Mouse (Mus musculus) ES-E14 (cell line): ENCODE results near the gene Ring1. TPM values are rescaled to one million over a fixed set of nuclear protein-coding genes. Genes with fewer than 3 reads are reported as not detected.

Experiments used
- DNase-seq: peaks from one replicate; pipeline ENCODE4 v3.0.0-alpha.2; 2013; ENCODE audit warnings: low read depth, low spot score
- H3K27ac ChIP-seq: 2 replicates; pipeline ENCODE4 v1.5.1; 2012; ENCODE audit warnings: low read depth, mild to moderate bottlenecking, low read length, moderate library complexity, mixed read lengths; ENCODE audit not compliant: poor library complexity, insufficient read depth, severe bottlenecking
- H3K36me3 ChIP-seq: 2 replicates; pipeline ENCODE4 v1.6.1; 2012; ENCODE audit warnings: mild to moderate bottlenecking, low read length, moderate library complexity, mixed read lengths; ENCODE audit not compliant: control insufficient read depth, poor library complexity, insufficient read depth, severe bottlenecking
- H3K4me1 ChIP-seq, 2 experiments: fragments of 150-350 bp in 1 of 2; sonication (generic) in 1 of 2; 2 replicates each; pipeline ENCODE4 v1.6.1; 2012; ENCODE audit warnings: low read length in 2 of 2, mild to moderate bottlenecking in 1 of 2, mixed read lengths in 1 of 2; ENCODE audit not compliant: control insufficient read depth in 2 of 2, insufficient read depth in 2 of 2, poor library complexity in 1 of 2
- H3K4me3 ChIP-seq, 2 experiments: fragments of 150-350 bp in 1 of 2; sonication (generic) in 1 of 2; 2 replicates each; pipeline ENCODE4 v1.5.1; 2012; ENCODE audit warnings: low read length in 2 of 2, low read depth in 1 of 2, mild to moderate bottlenecking in 1 of 2, mixed read lengths in 1 of 2; ENCODE audit not compliant: insufficient read depth in 1 of 2, poor library complexity in 1 of 2, severe bottlenecking in 1 of 2
- H3K9ac ChIP-seq: 2 replicates; pipeline ENCODE4 v1.6.1; 2012; ENCODE audit warnings: low read depth, mild to moderate bottlenecking, low read length, mixed read lengths; ENCODE audit not compliant: poor library complexity, insufficient read depth, severe bottlenecking
- H3K9me3 ChIP-seq: fragments of 150-350 bp; sonication (generic); 2 replicates; pipeline ENCODE4 v1.6.1; 2012; ENCODE audit warnings: low read depth, mild to moderate bottlenecking, low read length; ENCODE audit not compliant: control insufficient read depth, insufficient read depth
- CHD2 ChIP-seq: IDR thresholded peaks from 2 replicates; pipeline ENCODE4 v1.6.1; 2014; ENCODE audit warnings: mild to moderate bottlenecking, low read depth, low read length, inconsistent platforms
- HCFC1 ChIP-seq: IDR thresholded peaks from 2 replicates; pipeline ENCODE4 v1.6.1; 2012; ENCODE audit warnings: low read length, inconsistent platforms, borderline replicate concordance; ENCODE audit not compliant: insufficient read depth
- MAFK ChIP-seq: IDR thresholded peaks from 2 replicates; pipeline ENCODE4 v1.6.1; 2014; ENCODE audit warnings: mild to moderate bottlenecking, low read depth, low read length, inconsistent platforms; ENCODE audit not compliant: insufficient read depth
- ZC3H11A ChIP-seq: IDR thresholded peaks from 2 replicates; pipeline ENCODE4 v1.6.1; 2012; ENCODE audit warnings: low read depth, mild to moderate bottlenecking, inconsistent platforms, low read length, borderline replicate concordance
- ZNF384 ChIP-seq: IDR thresholded peaks from 2 replicates; pipeline ENCODE4 v1.6.1; 2012; ENCODE audit warnings: low read depth, low read length, inconsistent platforms
- in situ Hi-C, 2 experiments: fragments of 600-800 bp; cut with MboI; formaldehyde crosslinking; loops; one replicate each; pipeline ENCODE4 v1.15.1; 2025; ENCODE audit warnings: low sequenced_read_pairs in 2 of 2, inconsistent platforms in 1 of 2; ENCODE audit not compliant: unreplicated experiment in 2 of 2
- total RNA-seq: library from RNA; depleted of rRNA; stranded (reverse); fragments of 300-350 nt; gene quantifications from 2 replicates; pipeline ENCODE4 v1.2.3, GENCODE M21; 2012

The Ring1 gene
- total RNA-seq, 1 experiment = 5.6 TPM

- no peak for DNase-seq
- Histone ChIP-seq H3K27ac (no peak overlapping the region), H3K4me1 (peaks cover 3 to 13% of the 10 kb centered on the region in 2 experiments; a peak in 2 of 4 replicates), H3K9ac (no peak overlapping the region), H3K36me3 (peaks cover 56% of the 10 kb centered on the region), H3K4me3 (no peak overlapping the region), H3K9me3 (no peaks in the 10 kb centered on the region)
- TF ChIP-seq ZNF384 (no peak), CHD2 (no peak), HCFC1 (no peak), ZC3H11A (no peak), MAFK (no peak)
- in situ Hi-C loops = no loop called here
Observed at GRCm38 (mm10) chr17:34033441-34033840, 9.0 kb upstream of the Ring1 start.

GRCm38 (mm10) chr17:34032806-34033205, 8.3 kb upstream of the Ring1 start:
- H3K4me3 ChIP-seq = peak overlapping the region; percentile 72 to 97
- peaks cover 56% of the 10 kb centered on the region for H3K36me3 ChIP-seq
- no peaks in the 10 kb centered on the region for H3K9me3 ChIP-seq
- in situ Hi-C loops = no loop called here
- peaks cover 5 to 13% of the 10 kb centered on the region in 2 experiments; a peak in 3 of 4 replicates for H3K4me1 ChIP-seq
- no peak for DNase-seq
- TF ChIP-seq CHD2 = no peak
- TF ChIP-seq MAFK = no peak
- TF ChIP-seq ZC3H11A = no peak
- TF ChIP-seq HCFC1 = no peak
- TF ChIP-seq ZNF384 = no peak
- no peak overlapping the region for H3K27ac ChIP-seq
- peak overlapping the region; percentile 84 for H3K9ac ChIP-seq

- in situ Hi-C loops = no loop called here
- peaks cover 5 to 13% of the 10 kb centered on the region in 2 experiments; a peak in 3 of 4 replicates for H3K4me1 ChIP-seq
- H3K9me3 ChIP-seq = no peaks in the 10 kb centered on the region
- TF ChIP-seq ZC3H11A (no peak), HCFC1 (no peak), MAFK (no peak), ZNF384 (no peak), CHD2 (no peak)
- DNase-seq = no peak
- peak overlapping the region; percentile 84 for H3K9ac ChIP-seq
- peak overlapping the region; percentile 72 to 97 for H3K4me3 ChIP-seq
- peak overlapping the region; percentile 70 for H3K27ac ChIP-seq
- peaks cover 50% of the 10 kb centered on the region for H3K36me3 ChIP-seq
Observed at GRCm38 (mm10) chr17:34032174-34032632, 7.7 kb upstream of the Ring1 start.

GRCm38 (mm10) chr17:34031465-34032173, 7.1 kb upstream of the Ring1 start, which contains the start of the genes Slc39a7 and Rxrb:
Gene Slc39a7 (minus strand): TSS chr17:34031682.
Gene Rxrb (plus strand): TSS chr17:34031812.
- peaks cover 7 to 19% of the 10 kb centered on the region in 2 experiments for H3K4me1 ChIP-seq
- peak within 1 kb of the TSS; percentile 84 for H3K9ac ChIP-seq
- DNase-seq = peak; percentile 93
- peak within 1 kb of the TSS; percentile 74 for H3K27ac ChIP-seq
- no peaks in the 10 kb centered on the region for H3K9me3 ChIP-seq
- in situ Hi-C loops = no loop called here
- peak within 1 kb of the TSS; percentile 72 to 97 for H3K4me3 ChIP-seq
- H3K36me3 ChIP-seq = peaks cover 44% of the 10 kb centered on the region
- TF ChIP-seq CHD2 (peak; percentile 97), HCFC1 (peak; percentile 88), ZNF384 (no peak)
